Mouse (Mus musculus) embryonic fibroblast, embryonic 13.5 days (primary cell): ENCODE results near the gene Map3k10.

ENCODE experiments used
- CTCF ChIP-seq: IDR thresholded peaks from 2 replicates; pipeline ENCODE4 v1.5.1; 2011; ENCODE audit warnings: mild to moderate bottlenecking, control low read depth, low read length, moderate library complexity, borderline replicate concordance; ENCODE audit not compliant: insufficient read depth
- POLR2A ChIP-seq: IDR thresholded peaks from 2 replicates; pipeline ENCODE4 v1.6.1; 2011; ENCODE audit warnings: low read depth, mild to moderate bottlenecking, control low read depth, low read length, moderate library complexity

DNA sequence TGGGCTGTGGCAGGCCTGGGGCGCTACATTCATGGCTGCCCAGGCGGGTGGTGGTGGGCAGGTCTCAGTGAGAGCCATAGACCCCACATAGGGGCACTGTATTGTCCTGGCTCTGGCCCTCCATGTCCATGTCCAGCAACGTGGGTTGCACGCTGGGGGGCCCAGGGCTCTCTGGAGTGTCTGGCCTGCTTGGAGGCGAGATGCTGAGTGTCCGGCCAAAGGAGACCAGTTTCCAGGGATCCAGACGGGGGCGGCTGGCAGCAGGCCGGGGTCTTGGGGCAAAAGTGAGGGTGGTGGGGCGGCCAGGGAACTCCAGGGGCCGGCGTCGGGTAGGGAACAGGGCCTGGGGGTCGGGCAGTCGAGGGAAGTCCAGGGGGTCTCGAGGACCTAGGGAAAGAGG, 17.8 kb downstream of the Map3k10 start:
- no peak for TF ChIP-seq POLR2A
- no peak for TF ChIP-seq CTCF
